Mouse (Mus musculus) cortical plate, adult 2 months (tissue): Measurements from ENCODE around the gene Ltbp3.

ENCODE experiments used
- CTCF ChIP-seq: fragments of 200-500 bp; IDR thresholded peaks from 2 replicates; pipeline ENCODE4 v1.5.1; 2011; ENCODE audit warnings: mild to moderate bottlenecking, control low read depth, low read length; ENCODE audit not compliant: insufficient read depth; ENCODE audit errors: extremely low read depth
- POLR2A ChIP-seq: fragments of 200-500 bp; IDR thresholded peaks from 2 replicates; pipeline ENCODE4 v1.6.1; 2011; ENCODE audit warnings: mild to moderate bottlenecking, low read length, control low read depth; ENCODE audit not compliant: insufficient read depth; ENCODE audit errors: extremely low read depth

DNA sequence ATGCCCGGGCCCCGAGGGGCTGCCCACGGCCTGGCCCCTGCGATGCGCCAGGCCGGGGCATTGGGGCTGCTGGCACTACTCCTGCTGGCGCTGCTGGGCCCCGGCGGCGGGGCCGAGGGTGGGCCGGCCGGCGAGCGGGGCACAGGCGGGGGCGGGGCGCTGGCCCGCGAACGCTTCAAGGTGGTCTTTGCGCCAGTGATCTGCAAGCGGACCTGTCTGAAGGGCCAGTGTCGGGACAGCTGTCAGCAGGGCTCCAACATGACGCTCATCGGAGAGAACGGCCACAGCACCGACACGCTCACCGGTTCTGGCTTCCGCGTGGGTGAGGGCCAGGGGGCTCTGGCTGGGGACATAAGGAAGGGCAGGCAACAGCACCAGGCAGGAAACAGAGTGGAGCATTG lies 1.5 kb downstream of the Ltbp3 start:
- TF ChIP-seq CTCF (no peak), POLR2A (no peak)
